Mouse (Mus musculus) megakaryocyte, embryonic 14.5 days (primary cell): ENCODE results near the gene Dyx1c1. TPM values are rescaled to one million over a fixed set of nuclear protein-coding genes. Genes with fewer than 3 reads are reported as not detected.

ENCODE experiments used
- H3K27me3 ChIP-seq: replicated peaks from 2 replicates; pipeline ENCODE3; 2012; ENCODE audit warnings: inconsistent platforms
- H3K36me3 ChIP-seq: replicated peaks from 2 replicates; pipeline ENCODE3; 2012; ENCODE audit warnings: low read length, inconsistent platforms, mixed read lengths
- H3K4me1 ChIP-seq: 2 replicates; pipeline ENCODE4 v1.6.1; 2012; ENCODE audit warnings: inconsistent platforms
- H3K4me3 ChIP-seq: replicated peaks from 2 replicates; pipeline ENCODE3; 2012; ENCODE audit warnings: moderate library complexity, mild to moderate bottlenecking, inconsistent platforms
- H3K9me3 ChIP-seq: 2 replicates; pipeline ENCODE4 v1.6.1; 2012; ENCODE audit warnings: inconsistent platforms
- FLI1 ChIP-seq: IDR thresholded peaks from 2 replicates; pipeline ENCODE4 v1.6.1; 2012; ENCODE audit warnings: low read length, inconsistent platforms, mixed read lengths
- GATA1 ChIP-seq: IDR thresholded peaks from 3 replicates; pipeline ENCODE4 v1.6.1; 2012; ENCODE audit warnings: mixed read lengths, low read length, inconsistent platforms, borderline replicate concordance
- polyA plus RNA-seq: library from polyadenylated mRNA; stranded (reverse); fragments of >175 nt; gene quantifications from 2 replicates; pipeline ENCODE4 v1.2.3, GENCODE M21; 2012; ENCODE audit warnings: low replicate concordance; ENCODE audit not compliant: insufficient read depth

The Dyx1c1 gene
- polyA plus RNA-seq, 1 experiment: not detected

- TF ChIP-seq GATA1 (no peak), FLI1 (no peak)
- Histone ChIP-seq H3K36me3 (peaks cover 31% of the 10 kb centered on the region), H3K27me3 (no peaks in the 10 kb centered on the region), H3K4me1 (peaks cover 26% of the 10 kb centered on the region), H3K9me3 (no peaks in the 10 kb centered on the region), H3K4me3 (no peak overlapping the region)
Measured at GRCm38 (mm10) chr9:72996167-72996566, 37.6 kb downstream of the Dyx1c1 start.

GRCm38 (mm10) chr9:72996806-72997205 is 38.2 kb downstream of the Dyx1c1 start:
- Histone ChIP-seq H3K9me3 (no peaks in the 10 kb centered on the region), H3K4me1 (peaks cover 23% of the 10 kb centered on the region), H3K27me3 (no peaks in the 10 kb centered on the region), H3K4me3 (no peak overlapping the region), H3K36me3 (peaks cover 37% of the 10 kb centered on the region)
- no peak for TF ChIP-seq FLI1
- TF ChIP-seq GATA1: no peak

GRCm38 (mm10) chr9:73000487-73000886 is 41.9 kb downstream of the Dyx1c1 start:
- no peak overlapping the region for H3K4me3 ChIP-seq
- TF ChIP-seq GATA1 (no peak), FLI1 (no peak)
- H3K4me1 ChIP-seq: peaks cover 11% of the 10 kb centered on the region

GRCm38 (mm10) chr9:73001314-73002011 is 42.9 kb downstream of the Dyx1c1 start:
- TF ChIP-seq FLI1 (no peak), GATA1 (no peak)
- no peaks in the 10 kb centered on the region for H3K9me3 ChIP-seq
- H3K36me3 ChIP-seq: peaks cover 76% of the 10 kb centered on the region
- no peak overlapping the region for H3K4me3 ChIP-seq
- H3K27me3 ChIP-seq: no peaks in the 10 kb centered on the region
- H3K4me1 ChIP-seq: peaks cover 15% of the 10 kb centered on the region

More at GRCm38 (mm10) chr9:73000487-73000886, 41.9 kb downstream of the Dyx1c1 start:
- Histone ChIP-seq H3K36me3 (peaks cover 69% of the 10 kb centered on the region), H3K9me3 (no peaks in the 10 kb centered on the region), H3K27me3 (no peaks in the 10 kb centered on the region)

GRCm38 (mm10) chr9:73002177-73002576 is 43.6 kb downstream of the Dyx1c1 start:
- peaks cover 21% of the 10 kb centered on the region for H3K4me1 ChIP-seq
- H3K36me3 ChIP-seq: peaks cover 79% of the 10 kb centered on the region
- no peaks in the 10 kb centered on the region for H3K9me3 ChIP-seq
- no peak overlapping the region for H3K4me3 ChIP-seq
- TF ChIP-seq FLI1 (no peak), GATA1 (no peak)
- no peaks in the 10 kb centered on the region for H3K27me3 ChIP-seq

- no peaks in the 10 kb centered on the region for H3K9me3 ChIP-seq
- peaks cover 78% of the 10 kb centered on the region for H3K36me3 ChIP-seq
- TF ChIP-seq GATA1 (no peak), FLI1 (no peak)
- peaks cover 32% of the 10 kb centered on the region for H3K4me1 ChIP-seq
- no peak overlapping the region for H3K4me3 ChIP-seq
- no peaks in the 10 kb centered on the region for H3K27me3 ChIP-seq
Measured at GRCm38 (mm10) chr9:73004076-73004475, 45.5 kb downstream of the Dyx1c1 start.

GRCm38 (mm10) chr9:73005106-73005505 is 46.5 kb downstream of the Dyx1c1 start:
- Histone ChIP-seq H3K9me3 (no peaks in the 10 kb centered on the region), H3K4me3 (no peak overlapping the region), H3K4me1 (peaks cover 34% of the 10 kb centered on the region), H3K36me3 (peaks cover 86% of the 10 kb centered on the region), H3K27me3 (no peaks in the 10 kb centered on the region)
- TF ChIP-seq FLI1 (no peak), GATA1 (no peak)

GRCm38 (mm10) chr9:73006175-73006574 is 47.6 kb downstream of the Dyx1c1 start:
- peaks cover 87% of the 10 kb centered on the region for H3K36me3 ChIP-seq
- no peaks in the 10 kb centered on the region for H3K27me3 ChIP-seq
- H3K4me3 ChIP-seq: no peak overlapping the region
- TF ChIP-seq FLI1: no peak
- no peak for TF ChIP-seq GATA1
- H3K4me1 ChIP-seq: peaks cover 34% of the 10 kb centered on the region
- no peaks in the 10 kb centered on the region for H3K9me3 ChIP-seq

GRCm38 (mm10) chr9:73008384-73008783 is 49.8 kb downstream of the Dyx1c1 start:
- peaks cover 85% of the 10 kb centered on the region for H3K36me3 ChIP-seq
- H3K4me3 ChIP-seq: no peak overlapping the region
- H3K4me1 ChIP-seq: peaks cover 37% of the 10 kb centered on the region
- no peak for TF ChIP-seq GATA1
- TF ChIP-seq FLI1: no peak
- no peaks in the 10 kb centered on the region for H3K27me3 ChIP-seq
- no peaks in the 10 kb centered on the region for H3K9me3 ChIP-seq

GRCm38 (mm10) chr9:73012629-73013028 is 54.0 kb downstream of the Dyx1c1 start:
- peaks cover 91% of the 10 kb centered on the region for H3K36me3 ChIP-seq
- no peaks in the 10 kb centered on the region for H3K9me3 ChIP-seq
- no peaks in the 10 kb centered on the region for H3K27me3 ChIP-seq
- no peak for TF ChIP-seq FLI1
- TF ChIP-seq GATA1: no peak
- H3K4me1 ChIP-seq: peaks cover 20% of the 10 kb centered on the region
- no peak overlapping the region for H3K4me3 ChIP-seq

- Histone ChIP-seq H3K4me3 (no peak overlapping the region), H3K9me3 (no peaks in the 10 kb centered on the region), H3K36me3 (peaks cover 99% of the 10 kb centered on the region), H3K27me3 (no peaks in the 10 kb centered on the region), H3K4me1 (peaks cover 11% of the 10 kb centered on the region; the same call in 1 of the 2 replicates)
- TF ChIP-seq FLI1: no peak
- no peak for TF ChIP-seq GATA1
Measured at GRCm38 (mm10) chr9:73014724-73015123, 56.1 kb downstream of the Dyx1c1 start.
